Mouse (Mus musculus): ENCODE results near the gene Chmp4b. TPM values are rescaled to one million over a fixed set of nuclear protein-coding genes. Genes with fewer than 3 reads are reported as not detected.

The Chmp4b gene
- polyA plus RNA-seq, 1 experiment from 2014 or later: 19.3 TPM

DNA sequence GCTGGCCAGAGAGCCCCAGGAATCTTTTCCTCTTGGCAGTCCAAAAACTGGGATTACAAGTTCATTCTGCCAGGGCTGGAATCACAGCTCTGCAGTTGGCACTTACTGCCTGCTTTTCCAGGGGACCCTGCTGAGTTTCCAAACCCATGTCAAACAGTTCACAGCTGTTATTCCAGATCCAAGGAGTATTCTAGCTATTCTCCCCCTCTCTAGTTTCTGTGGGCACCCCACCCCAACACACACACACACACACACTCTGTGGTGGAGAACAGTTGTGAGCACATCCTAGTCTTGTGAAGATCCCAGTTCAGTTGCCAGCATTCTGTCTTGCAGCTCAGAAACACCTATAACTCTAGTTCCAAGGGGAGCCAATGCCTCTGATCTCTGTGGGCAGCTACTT lies 65.6 kb downstream of the Chmp4b start:
- peak; percentile 55 for ATAC-seq (ENCODE audit: low read depth)
- H3K36me3 ChIP-seq (ENCODE audit: control insufficient read depth, insufficient read depth, low read length): no peaks in the 10 kb centered on the region

DNA sequence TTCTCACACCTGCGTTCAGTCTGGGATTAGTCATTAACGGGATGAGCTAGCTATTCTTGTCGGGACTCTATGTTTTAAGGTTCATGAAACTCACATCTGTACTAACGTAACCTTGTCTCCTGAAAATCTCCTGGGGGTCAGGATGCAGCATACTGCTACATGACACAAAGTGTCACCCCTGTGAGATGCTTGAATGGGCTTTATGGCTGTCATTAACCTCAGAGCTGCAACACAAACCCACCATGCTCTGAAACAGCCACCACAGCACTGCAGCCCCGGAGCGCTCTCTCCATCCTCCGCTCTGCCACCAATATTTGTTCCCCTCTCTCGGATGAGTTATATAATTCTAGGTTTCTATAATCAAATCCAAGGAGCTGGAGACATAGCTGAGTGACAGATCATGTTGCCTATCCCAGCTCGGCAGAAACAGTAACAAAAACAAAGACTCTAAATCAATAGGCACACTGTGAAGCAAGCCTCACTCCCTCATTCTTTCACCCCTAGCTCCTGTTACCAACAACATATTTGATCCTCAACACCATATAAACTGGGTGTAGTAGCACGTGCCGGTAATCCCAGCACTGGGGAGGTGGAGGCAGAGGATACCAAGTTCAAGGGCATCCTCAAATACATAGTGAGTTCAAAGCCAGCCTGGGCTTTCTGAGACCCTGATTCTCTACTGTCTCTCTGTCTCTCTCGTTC lies 67.5 kb downstream of the Chmp4b start:
- Histone ChIP-seq H3K9me3 (ENCODE audit: control insufficient read depth, low read length) (no peaks in the 10 kb centered on the region), H3K36me3 (ENCODE audit: control insufficient read depth, insufficient read depth, low read length) (no peaks in the 10 kb centered on the region), H3K4me1 (replicated peaks; ENCODE audit: control insufficient read depth, insufficient read depth, low read length) (no peaks in the 10 kb centered on the region), H3K9ac (ENCODE audit: low read length) (no peak overlapping the region), H3K27me3 (ENCODE audit: control insufficient read depth, insufficient read depth, low read depth, low read length) (no peaks in the 10 kb centered on the region), H3K4me3 (ENCODE audit: low read length) (no peak overlapping the region), H3K27ac (ENCODE audit: low read length) (no peak overlapping the region), H3K4me2 (ENCODE audit: low read depth, low read length) (no peak overlapping the region)
- ATAC-seq (ENCODE audit: low read depth): no peak
- WGBS: 80% methylated on average over 12 of the region's 12 CpGs

More for the DNA sequence above, 65.6 kb downstream of the Chmp4b start:
- Histone ChIP-seq H3K27ac (ENCODE audit: low read length) (no peak overlapping the region), H3K9me3 (ENCODE audit: control insufficient read depth, low read length) (no peaks in the 10 kb centered on the region), H3K9ac (ENCODE audit: low read length) (no peak overlapping the region), H3K4me2 (ENCODE audit: low read depth, low read length) (no peak overlapping the region), H3K4me3 (ENCODE audit: low read length) (no peak overlapping the region), H3K27me3 (ENCODE audit: control insufficient read depth, insufficient read depth, low read depth, low read length) (no peaks in the 10 kb centered on the region), H3K4me1 (replicated peaks; ENCODE audit: control insufficient read depth, insufficient read depth, low read length) (peaks cover 3% of the 10 kb centered on the region; the same call in 1 of the 2 replicates)

DNA sequence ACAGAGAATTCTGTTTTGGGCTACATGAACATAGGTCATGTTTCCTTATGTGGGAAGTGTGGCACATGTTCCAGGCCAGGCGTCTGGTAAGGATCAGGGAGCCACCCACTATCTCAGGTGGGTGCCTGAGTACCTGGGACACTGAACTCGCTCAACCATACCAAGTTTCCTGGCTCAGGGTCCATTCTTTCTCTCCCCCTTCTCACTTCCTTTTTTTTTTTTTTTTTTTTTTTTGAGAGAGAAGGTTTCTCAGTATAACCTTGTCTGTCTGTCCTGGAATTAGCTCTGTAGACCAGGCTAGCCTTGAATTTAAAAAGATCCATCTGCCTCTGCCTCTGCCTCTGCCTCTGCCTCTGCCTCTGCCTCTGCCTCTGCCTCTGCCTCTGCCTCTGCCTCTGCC lies 68.8 kb downstream of the Chmp4b start:
- H3K4me3 ChIP-seq (ENCODE audit: low read length): no peak overlapping the region

DNA sequence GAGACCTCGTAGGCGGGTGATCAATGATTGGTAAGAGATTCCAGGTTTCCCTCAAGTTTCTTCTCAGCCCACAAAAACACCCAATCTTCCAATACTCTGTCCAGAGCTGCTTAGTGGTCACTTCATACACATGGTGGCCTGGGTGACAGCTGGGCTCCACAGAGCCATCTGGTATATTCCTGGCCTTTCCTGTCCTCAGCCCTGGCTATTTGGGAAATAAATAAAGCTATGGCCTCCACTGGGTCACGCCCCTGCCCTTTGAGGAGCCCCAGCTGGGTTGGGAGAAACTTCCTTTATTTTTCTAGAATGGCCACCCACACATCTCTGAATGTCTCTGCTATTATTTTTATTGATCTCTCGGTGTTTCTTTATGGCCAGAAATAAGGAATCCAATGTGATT lies 72.0 kb downstream of the Chmp4b start:
- H3K9me3 ChIP-seq (ENCODE audit: control insufficient read depth, low read length): no peaks in the 10 kb centered on the region
- no peaks in the 10 kb centered on the region for H3K36me3 ChIP-seq (ENCODE audit: control insufficient read depth, insufficient read depth, low read length)
- H3K4me1 ChIP-seq (replicated peaks; ENCODE audit: control insufficient read depth, insufficient read depth, low read length): peaks cover 3% of the 10 kb centered on the region; the same call in 1 of the 2 replicates
- no peak overlapping the region for H3K27ac ChIP-seq (ENCODE audit: low read length)
- H3K4me3 ChIP-seq (ENCODE audit: low read length): no peak overlapping the region
- ATAC-seq (ENCODE audit: low read depth): no peak
- WGBS: 74% methylated on average over 4 of the region's 4 CpGs
- no peak overlapping the region for H3K4me2 ChIP-seq (ENCODE audit: low read depth, low read length)
- H3K9ac ChIP-seq (ENCODE audit: low read length): no peak overlapping the region
- no peaks in the 10 kb centered on the region for H3K27me3 ChIP-seq (ENCODE audit: control insufficient read depth, insufficient read depth, low read depth, low read length)

More for the DNA sequence above, 68.8 kb downstream of the Chmp4b start:
- no peak overlapping the region for H3K27ac ChIP-seq (ENCODE audit: low read length)
- H3K36me3 ChIP-seq (ENCODE audit: control insufficient read depth, insufficient read depth, low read length): no peaks in the 10 kb centered on the region
- H3K9me3 ChIP-seq (ENCODE audit: control insufficient read depth, low read length): no peaks in the 10 kb centered on the region
- no peak overlapping the region for H3K4me2 ChIP-seq (ENCODE audit: low read depth, low read length)
- no peak overlapping the region for H3K9ac ChIP-seq (ENCODE audit: low read length)
- no peaks in the 10 kb centered on the region for H3K27me3 ChIP-seq (ENCODE audit: control insufficient read depth, insufficient read depth, low read depth, low read length)
- ATAC-seq (ENCODE audit: low read depth): no peak
- H3K4me1 ChIP-seq (replicated peaks; ENCODE audit: control insufficient read depth, insufficient read depth, low read length): no peaks in the 10 kb centered on the region
- 86% methylated on average over 2 of the region's 2 CpGs for WGBS

DNA sequence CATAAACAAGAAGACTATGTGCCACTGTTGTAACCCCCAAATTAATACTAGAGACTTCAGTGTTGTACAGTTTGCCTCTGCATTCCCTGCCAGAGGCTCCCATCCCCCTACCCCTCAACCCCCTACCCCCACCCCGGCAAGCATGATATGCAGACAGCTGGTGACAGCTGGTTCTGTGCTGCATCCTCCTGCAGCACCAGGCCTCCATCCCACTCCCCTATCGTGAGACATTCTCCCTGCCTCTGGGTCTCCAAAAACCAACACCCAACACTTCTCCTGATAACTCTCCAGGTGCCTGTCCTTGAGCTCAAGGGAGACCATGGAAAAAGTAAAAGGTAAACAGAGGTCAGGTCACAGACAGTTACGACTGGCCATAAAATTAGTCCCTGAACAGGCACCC lies 78.2 kb downstream of the Chmp4b start:
- no peaks in the 10 kb centered on the region for H3K9me3 ChIP-seq (ENCODE audit: control insufficient read depth, low read length)
- peak; percentile 27 for ATAC-seq (ENCODE audit: low read depth)
- 50% methylated on average over 3 of the region's 3 CpGs for WGBS
- H3K27ac ChIP-seq (ENCODE audit: low read length): no peak overlapping the region; the same call in 1 of the 2 replicates
- no peaks in the 10 kb centered on the region for H3K27me3 ChIP-seq (ENCODE audit: control insufficient read depth, insufficient read depth, low read depth, low read length)
- H3K36me3 ChIP-seq (ENCODE audit: control insufficient read depth, insufficient read depth, low read length): no peaks in the 10 kb centered on the region
- H3K4me1 ChIP-seq (replicated peaks; ENCODE audit: control insufficient read depth, insufficient read depth, low read length): peaks cover 21% of the 10 kb centered on the region
- no peak overlapping the region for H3K9ac ChIP-seq (ENCODE audit: low read length)
- no peak overlapping the region for H3K4me3 ChIP-seq (ENCODE audit: low read length)
- H3K4me2 ChIP-seq (ENCODE audit: low read depth, low read length): no peak overlapping the region

DNA sequence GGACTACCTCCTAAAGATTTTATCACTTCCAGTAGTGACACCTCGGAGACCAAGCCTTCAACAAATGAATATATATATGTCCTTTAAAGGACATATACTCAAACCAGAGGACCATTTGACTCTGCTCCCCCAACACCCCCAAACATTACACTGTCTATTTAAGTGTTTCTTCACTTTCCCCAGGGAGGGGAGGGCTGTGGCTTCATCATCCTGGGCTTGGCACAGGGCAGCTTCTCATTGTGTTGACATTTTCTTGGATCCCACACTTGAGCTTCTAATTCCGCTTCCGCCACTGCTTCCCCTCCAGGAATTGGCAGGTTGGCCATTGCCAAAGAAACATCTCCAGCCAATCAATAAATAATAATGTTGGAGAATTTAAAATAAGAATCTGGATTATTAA lies 79.3 kb downstream of the Chmp4b start:
- no peaks in the 10 kb centered on the region for H3K27me3 ChIP-seq (ENCODE audit: control insufficient read depth, insufficient read depth, low read depth, low read length)
- no peak overlapping the region for H3K9ac ChIP-seq (ENCODE audit: low read length)
- H3K36me3 ChIP-seq (ENCODE audit: control insufficient read depth, insufficient read depth, low read length): no peaks in the 10 kb centered on the region
- no peak overlapping the region for H3K4me2 ChIP-seq (ENCODE audit: low read depth, low read length)
- H3K27ac ChIP-seq (ENCODE audit: low read length): peak overlapping the region; percentile 41; the same call in 1 of the 2 replicates
- H3K9me3 ChIP-seq (ENCODE audit: control insufficient read depth, low read length): no peaks in the 10 kb centered on the region
- peak; percentile 76 for ATAC-seq (ENCODE audit: low read depth)
- 38% methylated on average over 3 of the region's 3 CpGs for WGBS
- H3K4me1 ChIP-seq (replicated peaks; ENCODE audit: control insufficient read depth, insufficient read depth, low read length): peaks cover 21% of the 10 kb centered on the region
- no peak overlapping the region for H3K4me3 ChIP-seq (ENCODE audit: low read length)

DNA sequence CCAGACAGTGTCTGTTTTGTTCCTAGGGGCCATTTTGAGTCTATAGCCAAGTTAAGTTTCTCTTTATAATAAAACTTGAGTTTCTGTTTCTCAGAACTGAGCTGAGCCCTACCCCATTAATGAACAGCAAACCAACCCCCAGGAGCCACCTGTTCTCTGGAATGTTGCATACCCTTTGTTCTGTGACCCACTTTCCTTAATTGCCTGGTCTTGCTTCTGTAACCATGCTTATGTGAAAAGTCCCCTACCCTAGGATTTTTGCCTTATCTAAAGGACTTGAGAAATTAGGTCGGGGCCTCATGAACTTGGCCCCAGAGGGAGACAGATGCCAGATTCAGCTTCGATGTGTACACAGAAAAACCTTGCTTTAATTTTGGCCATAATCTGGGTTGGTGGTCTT lies 80.4 kb downstream of the Chmp4b start:
- no peak overlapping the region for H3K27ac ChIP-seq (ENCODE audit: low read length)
- WGBS: 28% methylated on average over 2 of the region's 2 CpGs

DNA sequence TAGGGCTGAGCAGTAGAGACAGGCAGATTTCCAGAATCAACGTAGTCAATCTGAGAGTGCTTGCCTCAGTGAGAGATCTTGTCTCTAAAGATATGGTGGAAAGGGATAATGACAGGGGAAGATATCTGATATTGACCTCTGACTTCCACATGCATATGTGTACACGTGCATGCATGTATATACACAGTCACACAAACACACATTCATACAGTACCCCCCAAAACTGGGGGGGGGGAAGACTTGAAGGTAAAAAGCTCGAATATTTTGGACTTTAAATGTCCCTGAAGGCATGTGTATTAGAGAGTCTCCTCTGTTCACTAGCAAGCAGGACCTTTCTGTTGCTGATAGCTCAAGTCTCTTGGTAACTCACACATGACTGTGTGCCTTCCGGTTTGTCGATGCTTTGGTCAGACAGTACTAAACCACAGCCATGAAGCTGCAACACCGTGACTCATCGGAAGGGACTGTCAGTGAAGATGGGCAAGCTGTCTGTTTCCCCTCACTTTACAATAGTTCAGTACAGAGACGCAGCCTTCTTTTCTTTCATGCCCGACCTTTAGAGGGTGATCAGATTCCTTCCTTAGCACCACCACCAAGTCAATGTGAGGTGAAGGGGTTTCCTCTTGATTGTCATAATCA lies 81.1 kb downstream of the Chmp4b start:
- ATAC-seq (ENCODE audit: low read depth): no peak
- Histone ChIP-seq H3K4me1 (replicated peaks; ENCODE audit: control insufficient read depth, insufficient read depth, low read length) (peaks cover 21% of the 10 kb centered on the region), H3K9ac (ENCODE audit: low read length) (no peak overlapping the region), H3K9me3 (ENCODE audit: control insufficient read depth, low read length) (no peaks in the 10 kb centered on the region), H3K4me3 (ENCODE audit: low read length) (no peak overlapping the region), H3K36me3 (ENCODE audit: control insufficient read depth, insufficient read depth, low read length) (no peaks in the 10 kb centered on the region), H3K27me3 (ENCODE audit: control insufficient read depth, insufficient read depth, low read depth, low read length) (no peaks in the 10 kb centered on the region), H3K4me2 (ENCODE audit: low read depth, low read length) (no peak overlapping the region), H3K27ac (ENCODE audit: low read length) (no peak overlapping the region)
- 60% methylated on average over 9 of the region's 9 CpGs for WGBS

More for the DNA sequence above, 80.4 kb downstream of the Chmp4b start:
- Histone ChIP-seq H3K36me3 (ENCODE audit: control insufficient read depth, insufficient read depth, low read length) (no peaks in the 10 kb centered on the region), H3K27me3 (ENCODE audit: control insufficient read depth, insufficient read depth, low read depth, low read length) (no peaks in the 10 kb centered on the region), H3K9ac (ENCODE audit: low read length) (no peak overlapping the region), H3K9me3 (ENCODE audit: control insufficient read depth, low read length) (no peaks in the 10 kb centered on the region), H3K4me1 (replicated peaks; ENCODE audit: control insufficient read depth, insufficient read depth, low read length) (peaks cover 21% of the 10 kb centered on the region), H3K4me2 (ENCODE audit: low read depth, low read length) (no peak overlapping the region), H3K4me3 (ENCODE audit: low read length) (no peak overlapping the region)
- no peak for ATAC-seq (ENCODE audit: low read depth)

DNA sequence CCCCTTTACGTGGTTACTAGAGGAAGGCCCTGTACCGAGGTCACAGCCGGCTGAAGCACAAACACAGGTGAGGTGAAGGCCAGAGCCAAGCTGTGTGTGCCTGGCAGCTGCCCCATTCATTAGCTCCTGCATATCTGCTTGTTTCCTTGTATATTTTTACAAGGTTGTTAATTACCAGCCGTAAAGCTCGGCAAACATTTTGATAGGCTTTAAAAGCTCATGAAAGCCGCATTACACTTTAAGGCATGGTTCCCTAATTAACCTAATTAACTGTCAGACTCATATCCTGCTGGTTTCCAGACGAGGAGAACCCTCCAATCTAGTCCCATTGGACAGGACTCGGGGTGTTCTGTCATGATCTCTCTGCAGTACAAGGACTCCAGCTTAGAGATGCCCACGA lies 83.5 kb downstream of the Chmp4b start:
- no peak overlapping the region for H3K9ac ChIP-seq (ENCODE audit: low read length)
- 60% methylated on average over 9 of the region's 9 CpGs for WGBS
- ATAC-seq (ENCODE audit: low read depth): no peak
- H3K4me1 ChIP-seq (replicated peaks; ENCODE audit: control insufficient read depth, insufficient read depth, low read length): peaks cover 11% of the 10 kb centered on the region
- H3K36me3 ChIP-seq (ENCODE audit: control insufficient read depth, insufficient read depth, low read length): no peaks in the 10 kb centered on the region
- no peak overlapping the region for H3K27ac ChIP-seq (ENCODE audit: low read length)
- H3K4me3 ChIP-seq (ENCODE audit: low read length): no peak overlapping the region
- H3K9me3 ChIP-seq (ENCODE audit: control insufficient read depth, low read length): no peaks in the 10 kb centered on the region
- no peaks in the 10 kb centered on the region for H3K27me3 ChIP-seq (ENCODE audit: control insufficient read depth, insufficient read depth, low read depth, low read length)
- H3K4me2 ChIP-seq (ENCODE audit: low read depth, low read length): no peak overlapping the region

All from lung, embryonic 16.5 days (tissue).